Mouse (Mus musculus) adrenal gland, postnatal 4 days (tissue): Measurements from ENCODE around the gene Fahd1. TPM values are rescaled to one million over a fixed set of nuclear protein-coding genes. Genes with fewer than 3 reads are reported as not detected.

Experiments used
- DNase-seq, 2 experiments: peaks; one replicate each; pipeline ENCODE4 v3.0.0; 2021 to 2022; ENCODE audit warnings: low spot score in 2 of 2, mixed read lengths in 2 of 2
- long read RNA-seq, 2 experiments: library from polyadenylated mRNA; stranded (forward); transcript quantifications; one replicate each; pipeline ENCODE4 v2.0.0; 2021
- total RNA-seq, 2 experiments: library from RNA; stranded (reverse); gene quantifications; 2 replicates each; pipeline ENCODE4 v1.2.3; 2021

Fahd1 gene
- 10 to 100 TPM; 28.9 to 30.5 TPM for total RNA-seq
- long read RNA-seq, experiment 1, transcript Fahd1-201 (1 exons, 1,473 nt) = major isoform, 27 of 28 reads
- long read RNA-seq, experiment 1, partial matches to known transcripts = 0 of 28 reads
- long read RNA-seq, experiment 1, other reads (novel, unspliced or antisense) = 1 of 28 reads
- long read RNA-seq, experiment 2, transcript Fahd1-201 (1 exons, 1,473 nt) = major isoform, 36 of 36 reads
- long read RNA-seq, experiment 2, partial matches to known transcripts = 0 of 36 reads
- long read RNA-seq, experiment 2, other reads (novel, unspliced or antisense) = 0 of 36 reads

GRCm38 (mm10) chr17:24850065-24850772, at the start of gene Fahd1:
TSS of gene Fahd1 (minus strand) at chr17:24850364.
- peak; percentile 75 to 88 for DNase-seq

GRCm38 (mm10) chr17:24899153-24899552, 49.0 kb upstream of the Fahd1 start:
- no peak for DNase-seq

- no peak for DNase-seq
Observed at GRCm38 (mm10) chr17:24898041-24898854, 48.1 kb upstream of the Fahd1 start.

- DNase-seq = no peak
Observed at GRCm38 (mm10) chr17:24897600-24897999, 47.4 kb upstream of the Fahd1 start.

- no peak for DNase-seq
Observed at GRCm38 (mm10) chr17:24896993-24897269, 46.8 kb upstream of the Fahd1 start.

GRCm38 (mm10) chr17:24896241-24896992, 46.3 kb upstream of the Fahd1 start, which contains the start of gene Nme3:
TSS of gene Nme3 (plus strand) at chr17:24896500.
- DNase-seq = peak; percentile 65 to 67

GRCm38 (mm10) chr17:24895571-24896240, 45.5 kb upstream of the Fahd1 start:
- DNase-seq = no peak

- peak; percentile 56 to 74 for DNase-seq
Observed at GRCm38 (mm10) chr17:24894995-24895547, 44.9 kb upstream of the Fahd1 start, which contains the start of the genes Eme2 and Mrps34. TSS of gene Eme2 (minus strand) at chr17:24895087. TSS of gene Mrps34 (plus strand) at chr17:24895116.

GRCm38 (mm10) chr17:24894061-24894994, 44.2 kb upstream of the Fahd1 start:
- DNase-seq = no peak

- no peak for DNase-seq
Observed at GRCm38 (mm10) chr17:24893276-24893675, 43.1 kb upstream of the Fahd1 start.

- DNase-seq = no peak
Observed at GRCm38 (mm10) chr17:24892785-24893184, 42.6 kb upstream of the Fahd1 start.

- no peak for DNase-seq
Observed at GRCm38 (mm10) chr17:24891321-24891720, 41.2 kb upstream of the Fahd1 start.

- DNase-seq = no peak
Observed at GRCm38 (mm10) chr17:24890151-24891092, 40.3 kb upstream of the Fahd1 start.

GRCm38 (mm10) chr17:24888862-24889261, 38.7 kb upstream of the Fahd1 start:
- DNase-seq = no peak

- no peak for DNase-seq
Observed at GRCm38 (mm10) chr17:24887291-24888080, 37.3 kb upstream of the Fahd1 start.

- DNase-seq = no peak
Observed at GRCm38 (mm10) chr17:24886932-24887271, 36.7 kb upstream of the Fahd1 start.
